Mouse (Mus musculus) retina, postnatal 7 days (tissue): ENCODE results near the gene Dync2li1.

ENCODE experiments used
- DNase-seq: peaks from one replicate; pipeline ENCODE4 v3.0.0-alpha.2; 2012; ENCODE audit warnings: low read depth, low spot score

Gene Dync2li1

GRCm38 (mm10) chr17:84611500-84611899, 14.8 kb upstream of the Dync2li1 start:
- no peak for DNase-seq

DNA sequence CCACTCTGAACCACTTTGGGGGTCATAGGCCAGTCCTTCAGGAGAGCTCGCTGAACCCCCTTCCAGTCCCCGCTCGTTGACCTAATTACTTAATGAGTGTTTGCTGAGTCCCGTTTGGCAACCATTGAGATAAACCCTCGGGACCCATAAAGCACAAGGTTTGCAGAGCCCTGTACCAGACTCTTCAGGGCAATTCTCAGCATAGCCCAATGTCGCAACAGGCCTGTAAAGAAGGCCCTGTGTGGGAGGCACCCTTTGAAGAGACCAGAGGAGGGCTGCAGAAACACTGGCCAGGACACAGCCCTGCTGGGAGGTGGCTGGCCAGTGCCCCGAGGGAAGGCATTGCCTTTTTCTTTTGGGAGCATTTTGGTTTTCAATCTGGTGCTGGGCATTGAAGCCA, 14.3 kb upstream of the Dync2li1 start:
- DNase-seq, result no peak

GRCm38 (mm10) chr17:84615811-84616210, 10.5 kb upstream of the Dync2li1 start:
- DNase-seq, result no peak

DNA sequence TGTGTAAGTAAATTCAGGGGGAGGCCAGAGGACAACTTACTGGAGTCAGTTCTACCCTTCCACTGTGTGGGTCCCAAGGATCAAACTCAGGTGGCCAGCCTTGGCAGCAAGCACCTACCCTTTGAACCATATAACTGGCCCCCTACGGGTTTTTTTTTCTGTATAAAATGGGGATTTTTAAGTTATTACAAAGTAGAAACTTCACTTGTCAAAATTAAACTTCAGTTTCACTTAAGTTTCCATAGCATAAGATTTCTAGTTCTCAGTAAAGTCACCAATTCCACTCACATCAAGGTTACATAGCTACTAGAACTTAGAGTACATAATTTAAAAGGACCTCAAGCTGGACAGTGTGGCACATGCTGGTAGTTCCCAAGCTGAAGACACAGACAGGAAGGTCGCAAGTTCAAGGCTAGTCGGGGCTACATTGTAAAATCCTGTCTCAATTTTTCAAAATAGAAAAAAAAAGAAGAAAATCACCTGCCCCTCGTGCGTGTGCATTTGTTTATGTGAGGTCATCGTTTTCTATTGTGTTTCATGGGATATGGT, 9.7 kb upstream of the Dync2li1 start:
- DNase-seq, result no peak

GRCm38 (mm10) chr17:84617953-84618352, 8.3 kb upstream of the Dync2li1 start:
- no peak for DNase-seq

DNA sequence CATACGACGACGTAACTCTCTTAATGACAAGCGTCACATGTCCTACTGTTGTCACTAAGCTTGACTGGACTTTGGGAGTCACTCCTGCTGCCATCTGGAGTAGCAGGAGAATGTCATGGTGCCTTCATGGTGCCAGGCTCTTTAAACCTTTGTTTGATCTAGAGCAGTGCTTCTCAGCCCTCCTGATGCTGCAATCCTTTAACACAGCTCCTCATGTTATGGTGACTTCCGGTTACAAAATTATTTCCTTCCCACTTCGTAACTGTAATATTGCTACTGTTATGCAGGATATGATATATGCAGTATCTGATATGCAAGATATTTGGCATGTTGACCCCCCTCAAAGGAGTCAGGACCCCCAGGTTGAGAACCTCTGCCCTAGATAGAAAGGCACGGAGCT, 7.2 kb upstream of the Dync2li1 start:
- no peak for DNase-seq

- DNase-seq, result no peak
Observed at GRCm38 (mm10) chr17:84620076-84620475, 6.2 kb upstream of the Dync2li1 start.

DNA sequence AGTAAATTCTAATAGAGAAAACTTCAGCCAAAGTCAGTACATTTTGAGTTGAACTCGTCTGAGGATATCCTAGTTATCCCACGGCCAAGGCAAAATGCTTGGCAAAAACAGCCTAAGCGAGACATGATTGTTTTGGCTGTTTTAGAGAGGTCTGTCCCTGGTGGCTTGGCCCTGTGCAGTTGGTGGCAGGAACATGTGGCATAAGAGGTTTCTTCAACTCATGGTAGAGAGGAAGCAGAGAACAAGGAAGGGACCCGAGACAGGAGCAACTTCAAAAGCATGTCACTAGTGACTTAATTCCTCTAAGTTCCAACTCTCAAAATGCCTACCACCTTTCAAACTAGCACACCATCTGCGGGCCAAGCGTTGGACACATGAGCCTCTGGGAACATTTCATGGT, 5.7 kb upstream of the Dync2li1 start:
- DNase-seq, result no peak

- DNase-seq, result no peak
Observed at GRCm38 (mm10) chr17:84621209-84621608, 5.1 kb upstream of the Dync2li1 start.

- DNase-seq, result no peak
Observed at GRCm38 (mm10) chr17:84622028-84622427, 4.3 kb upstream of the Dync2li1 start.

DNA sequence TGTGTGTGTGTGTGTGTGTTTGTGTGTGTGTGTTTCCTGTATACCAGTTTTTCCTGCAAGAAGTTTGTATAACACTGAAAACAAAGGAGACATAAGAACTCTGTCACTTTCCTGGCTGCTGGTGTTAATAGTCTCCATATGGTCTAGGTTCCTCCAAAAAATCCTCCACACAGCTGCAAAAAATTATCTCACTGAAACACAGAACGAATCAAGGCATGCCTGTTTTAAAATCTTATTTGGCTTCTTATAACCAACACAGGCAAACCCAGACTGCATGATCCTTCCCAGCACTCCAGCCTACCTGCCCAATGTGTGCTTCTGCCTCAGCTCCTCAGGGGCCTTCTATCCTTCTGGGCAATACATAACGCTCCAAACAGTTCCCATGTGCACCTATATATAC, 3.4 kb upstream of the Dync2li1 start:
- DNase-seq, result no peak

GRCm38 (mm10) chr17:84626857-84627305, 585 bp downstream of the Dync2li1 start:
- no peak for DNase-seq

DNA sequence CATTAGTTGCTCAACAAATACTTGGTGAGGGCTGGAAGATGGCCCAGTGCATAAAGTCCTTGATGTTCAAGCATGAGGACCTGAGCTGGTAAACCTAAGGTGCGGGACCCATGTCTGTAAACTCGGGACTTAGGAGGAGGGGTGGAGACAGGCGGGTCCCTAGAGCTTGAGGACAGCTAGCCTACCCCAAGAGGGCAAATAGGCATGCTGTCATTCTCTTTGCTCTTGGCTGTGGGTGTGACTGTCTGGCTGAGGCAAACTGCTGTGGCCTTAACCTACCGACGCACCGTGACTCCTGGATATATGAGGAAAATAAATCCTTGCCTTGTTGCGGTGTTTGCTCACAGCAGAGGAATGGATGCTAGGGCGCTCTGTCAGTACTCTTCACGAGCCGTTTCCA, 1.4 kb downstream of the Dync2li1 start:
- DNase-seq, result no peak

GRCm38 (mm10) chr17:84628611-84629010, 2.3 kb downstream of the Dync2li1 start:
- DNase-seq, result no peak

DNA sequence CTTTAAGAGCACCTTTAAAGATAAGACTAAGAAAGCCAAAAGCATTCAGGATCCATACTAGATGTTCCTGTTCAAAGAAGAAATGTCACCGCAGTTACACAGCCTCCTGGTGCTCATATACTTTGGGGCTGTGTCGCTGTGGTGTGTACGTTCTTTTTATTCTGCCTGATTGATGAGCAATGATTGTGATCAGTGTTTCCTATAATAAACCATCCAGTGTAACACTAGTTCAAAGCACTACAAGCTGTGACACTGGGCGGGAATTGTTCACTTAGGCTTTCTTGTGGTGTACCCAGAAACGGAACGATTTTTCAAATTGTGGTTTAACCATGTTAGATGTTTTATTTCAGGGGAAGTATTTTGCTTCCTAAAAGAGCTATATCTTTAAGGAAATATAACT, 5.5 kb downstream of the Dync2li1 start:
- no peak for DNase-seq

DNA sequence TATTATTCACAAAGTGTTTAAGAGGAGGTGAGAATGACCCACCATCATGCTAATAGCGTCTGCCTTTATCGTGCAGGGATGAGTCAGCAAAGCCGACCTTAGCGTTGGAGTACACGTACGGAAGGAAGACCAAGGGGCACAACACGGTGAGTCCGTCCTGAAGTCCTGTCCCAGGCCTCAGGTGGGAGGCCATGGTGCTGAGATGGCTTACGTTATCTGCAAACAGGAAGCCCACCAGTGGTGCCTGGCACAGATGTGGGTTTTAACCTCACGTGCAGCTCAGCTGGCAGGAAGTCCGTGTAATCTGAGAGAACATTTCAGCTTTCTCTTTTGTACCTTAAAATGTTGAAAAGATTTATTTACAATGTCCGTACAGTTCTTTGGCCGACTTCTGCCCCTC, 7.1 kb downstream of the Dync2li1 start:
- DNase-seq, result no peak

GRCm38 (mm10) chr17:84636328-84636727, 10.0 kb downstream of the Dync2li1 start:
- no peak for DNase-seq

GRCm38 (mm10) chr17:84637971-84638370, 11.7 kb downstream of the Dync2li1 start:
- no peak for DNase-seq

GRCm38 (mm10) chr17:84639796-84640378, 13.6 kb downstream of the Dync2li1 start:
- DNase-seq, result no peak

- DNase-seq, result peak; percentile 21
Observed at GRCm38 (mm10) chr17:84641893-84642292, 15.6 kb downstream of the Dync2li1 start.

DNA sequence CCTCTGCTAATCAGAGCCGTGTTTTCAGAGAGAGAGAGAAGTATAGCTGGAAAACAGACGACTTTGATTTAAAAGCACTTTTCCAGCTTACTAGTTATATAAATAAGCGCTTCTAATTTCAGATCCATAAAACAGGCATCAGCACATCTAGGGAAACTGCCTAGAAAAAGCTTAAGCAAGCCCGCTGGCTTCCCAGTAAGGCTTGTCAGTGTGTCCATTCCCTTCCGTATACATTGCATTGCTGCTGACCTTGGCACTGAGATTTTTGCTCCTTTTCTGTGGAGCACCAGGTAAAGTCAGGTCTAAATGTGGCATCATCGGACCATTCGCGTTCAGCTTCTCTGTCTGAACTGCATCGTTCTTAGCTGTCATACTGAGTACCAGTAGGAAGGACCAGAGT, 16.0 kb downstream of the Dync2li1 start:
- DNase-seq, result no peak

- no peak for DNase-seq
Observed at GRCm38 (mm10) chr17:84644292-84645050, 18.2 kb downstream of the Dync2li1 start.

- no peak for DNase-seq
Observed at GRCm38 (mm10) chr17:84645119-84645518, 18.8 kb downstream of the Dync2li1 start.
